Mouse (Mus musculus) lung, postnatal 0 days (tissue): ENCODE results near the gene Lekr1. TPM values are rescaled to one million over a fixed set of nuclear protein-coding genes. Genes with fewer than 3 reads are reported as not detected.

Source experiments
- ATAC-seq: fragments of 200-750 bp; cut with Nextera tagmentation; 2 replicates; pipeline ENCODE4 v1.8.0; 2017; ENCODE audit warnings: moderate library complexity
- DNase-seq: peaks from one replicate; pipeline ENCODE4 v3.0.0-alpha.2; 2016; ENCODE audit warnings: low spot score
- H3K27ac ChIP-seq: fragments of 300-500 bp; sonication (generic); 2 replicates; pipeline ENCODE4 v1.5.1; 2014; ENCODE audit warnings: antibody characterized with exemption, mild to moderate bottlenecking, low read length, mixed read lengths
- H3K27me3 ChIP-seq: fragments of 300-500 bp; sonication (generic); replicated peaks from 2 replicates; pipeline ENCODE4 v1.6.1; 2014; ENCODE audit warnings: low read length, mixed read lengths; ENCODE audit not compliant: insufficient read depth
- H3K36me3 ChIP-seq: fragments of 300-500 bp; sonication (generic); 2 replicates; pipeline ENCODE4 v1.6.1; 2014; ENCODE audit warnings: low read length, mixed read lengths; ENCODE audit not compliant: insufficient read depth
- H3K4me1 ChIP-seq: fragments of 300-500 bp; sonication (generic); 2 replicates; pipeline ENCODE4 v1.6.1; 2014; ENCODE audit warnings: antibody characterized with exemption, low read depth, low read length, mixed read lengths; ENCODE audit not compliant: insufficient read depth
- H3K4me2 ChIP-seq: fragments of 300-500 bp; sonication (generic); replicated peaks from 2 replicates; pipeline ENCODE4 v1.6.1; 2014; ENCODE audit warnings: low read depth, mild to moderate bottlenecking, low read length, moderate library complexity, mixed read lengths
- H3K4me3 ChIP-seq: fragments of 300-500 bp; sonication (generic); 2 replicates; pipeline ENCODE4 v1.5.1; 2014; ENCODE audit warnings: low read depth, low read length
- H3K9ac ChIP-seq: fragments of 300-500 bp; sonication (generic); replicated peaks from 2 replicates; pipeline ENCODE4 v1.6.1; 2014; ENCODE audit warnings: low read depth, mild to moderate bottlenecking
- H3K9me3 ChIP-seq: fragments of 300-500 bp; sonication (generic); 2 replicates; pipeline ENCODE4 v1.6.1; 2016; ENCODE audit warnings: low read length, mixed read lengths
- CTCF ChIP-seq: IDR thresholded peaks from 2 replicates; pipeline ENCODE4 v1.5.1; 2016; ENCODE audit warnings: antibody characterized with exemption, mild to moderate bottlenecking
- EP300 ChIP-seq: IDR thresholded peaks from 2 replicates; pipeline ENCODE4 v1.6.1; 2016; ENCODE audit warnings: antibody characterized with exemption, mild to moderate bottlenecking, control low read depth
- WGBS: fragments of 180-500 bp; shearing (Covaris S2); extraction: QIAGEN DNeasy Blood & Tissue Kit; methylation state at CpG from one replicate; pipeline ENCODE4 v1.1.7; 2014; 5-methylcytosine and 5-hydroxymethylcytosine counted together
- polyA plus RNA-seq: library from polyadenylated mRNA; unstranded; fragments of >200 nt; fragmentation: Nextera tagmentation; extraction: Ambion mirVana; gene quantifications from 2 replicates; pipeline ENCODE4 v1.2.1, GENCODE M21; 2015

Gene Lekr1
- polyA plus RNA-seq, 1 experiment from 2014 or later = 4.3 TPM

DNA sequence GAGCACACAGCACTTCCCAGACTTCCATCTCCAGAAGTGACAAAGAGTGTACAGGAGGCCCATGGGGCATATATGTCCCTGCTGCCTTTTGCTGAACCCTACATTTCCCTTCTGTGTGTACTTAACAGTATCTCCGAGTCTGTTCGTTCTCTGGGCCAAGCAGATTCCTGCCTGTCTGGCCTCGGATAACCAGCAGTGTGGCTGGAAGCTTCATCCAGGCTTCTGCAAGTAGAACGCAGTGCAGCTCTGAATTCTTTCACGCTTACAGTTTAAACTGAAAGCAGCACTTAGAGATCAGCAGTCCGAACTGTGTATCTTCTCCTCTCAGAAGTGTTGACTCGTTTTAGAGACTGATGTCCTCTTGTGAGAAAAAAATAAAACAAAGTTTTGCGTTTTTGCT lies 7.7 kb downstream of the Lekr1 start:
- Histone ChIP-seq H3K9ac (no peak overlapping the region), H3K9me3 (no peaks in the 10 kb centered on the region), H3K36me3 (no peaks in the 10 kb centered on the region), H3K4me2 (no peak overlapping the region), H3K27ac (no peak overlapping the region), H3K27me3 (no peaks in the 10 kb centered on the region), H3K4me1 (no peaks in the 10 kb centered on the region), H3K4me3 (no peak overlapping the region)
- ATAC-seq = no peak
- WGBS = 22% methylated on average over 8 of the region's 8 CpGs
- peak; percentile 9 for DNase-seq
- TF ChIP-seq EP300 = no peak
- TF ChIP-seq CTCF = no peak

DNA sequence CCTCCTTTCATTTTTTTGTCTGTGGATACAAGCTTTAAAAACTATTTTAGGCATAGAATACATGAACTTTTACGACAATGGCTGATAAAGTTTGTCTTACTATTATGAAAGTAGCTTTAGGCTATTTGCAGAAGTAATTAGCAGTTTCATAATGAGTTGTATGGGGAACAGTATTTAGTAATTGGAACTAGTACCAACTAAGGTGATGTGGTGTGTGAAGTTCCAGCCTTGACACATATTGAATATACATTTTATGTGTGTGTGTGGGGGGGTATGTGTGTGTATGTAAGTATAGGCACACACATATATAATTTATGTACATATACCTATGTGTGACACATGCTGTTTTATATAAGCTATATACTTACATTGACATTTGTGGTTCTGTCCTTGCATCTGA lies 14.6 kb downstream of the Lekr1 start:
- Histone ChIP-seq H3K9me3 (no peaks in the 10 kb centered on the region), H3K27ac (no peak overlapping the region), H3K9ac (no peak overlapping the region), H3K4me3 (no peak overlapping the region), H3K4me1 (no peaks in the 10 kb centered on the region), H3K27me3 (no peaks in the 10 kb centered on the region), H3K4me2 (no peak overlapping the region), H3K36me3 (no peaks in the 10 kb centered on the region)
- ATAC-seq (no peak), DNase-seq (no peak)
- no peak for TF ChIP-seq CTCF
- no peak for TF ChIP-seq EP300
- WGBS = 85% methylated on average over 1 of the region's 1 CpGs

GRCm38 (mm10) chr3:65689705-65690104 lies 23.7 kb downstream of the Lekr1 start:
- Histone ChIP-seq H3K27me3 (no peaks in the 10 kb centered on the region), H3K9ac (no peak overlapping the region), H3K36me3 (no peaks in the 10 kb centered on the region), H3K4me1 (no peaks in the 10 kb centered on the region), H3K27ac (no peak overlapping the region), H3K4me3 (no peak overlapping the region), H3K9me3 (no peaks in the 10 kb centered on the region), H3K4me2 (no peak overlapping the region)
- 19% methylated on average over 2 of the region's 2 CpGs for WGBS
- peak; percentile 40 for DNase-seq
- TF ChIP-seq CTCF = 0 out of 2 replicates have a peak, but pooled peaks have one; percentile 6
- peak; percentile 17; the same call in 1 of the 2 replicates for TF ChIP-seq EP300
- peak; percentile 71 for ATAC-seq

GRCm38 (mm10) chr3:65690850-65691249 lies 24.8 kb downstream of the Lekr1 start:
- Histone ChIP-seq H3K4me3 (no peak overlapping the region), H3K27ac (no peak overlapping the region), H3K4me2 (no peak overlapping the region), H3K4me1 (no peaks in the 10 kb centered on the region), H3K9me3 (no peaks in the 10 kb centered on the region), H3K9ac (no peak overlapping the region), H3K27me3 (no peaks in the 10 kb centered on the region), H3K36me3 (no peaks in the 10 kb centered on the region)
- no peak for DNase-seq
- WGBS = 89% methylated on average over 2 of the region's 2 CpGs
- no peak for ATAC-seq
- TF ChIP-seq EP300 (no peak), CTCF (no peak)

- no peak overlapping the region for H3K9ac ChIP-seq
- ATAC-seq (no peak), DNase-seq (no peak)
- no peaks in the 10 kb centered on the region for H3K9me3 ChIP-seq
- no peak overlapping the region for H3K4me3 ChIP-seq
- H3K27ac ChIP-seq = no peak overlapping the region
- TF ChIP-seq CTCF (no peak), EP300 (no peak)
- H3K27me3 ChIP-seq = no peaks in the 10 kb centered on the region
- H3K4me2 ChIP-seq = no peak overlapping the region
- no peaks in the 10 kb centered on the region for H3K4me1 ChIP-seq
- WGBS = 81% methylated on average over 1 of the region's 1 CpGs
- no peaks in the 10 kb centered on the region for H3K36me3 ChIP-seq
Measured at GRCm38 (mm10) chr3:65699704-65700103, 33.7 kb downstream of the Lekr1 start.

DNA sequence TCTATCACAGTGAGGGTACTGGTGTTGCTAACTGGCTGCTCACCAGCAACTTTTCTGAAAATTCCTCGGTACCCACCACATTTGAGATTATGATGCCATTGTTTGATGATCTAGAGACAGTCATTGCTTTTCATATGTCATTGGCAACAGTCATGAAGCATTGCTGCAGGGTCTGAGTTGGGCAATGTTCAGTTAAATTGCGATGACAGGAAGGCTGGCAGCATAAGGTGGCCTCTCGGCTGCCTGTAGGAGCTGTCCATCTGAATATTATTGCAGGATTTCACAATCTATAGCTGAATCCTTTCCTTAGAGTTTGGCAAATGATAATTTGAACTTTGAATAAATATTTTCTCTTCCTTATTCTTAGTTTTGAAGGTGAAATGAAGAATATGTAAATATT lies 48.3 kb downstream of the Lekr1 start:
- no peak for TF ChIP-seq EP300
- no peak for TF ChIP-seq CTCF
- no peak for ATAC-seq
- Histone ChIP-seq H3K27ac (no peak overlapping the region), H3K36me3 (no peaks in the 10 kb centered on the region), H3K9me3 (no peaks in the 10 kb centered on the region), H3K4me3 (no peak overlapping the region), H3K4me1 (no peaks in the 10 kb centered on the region), H3K4me2 (no peak overlapping the region), H3K9ac (no peak overlapping the region), H3K27me3 (no peaks in the 10 kb centered on the region)
- no peak for DNase-seq
- WGBS = 77% methylated on average over 3 of the region's 3 CpGs

DNA sequence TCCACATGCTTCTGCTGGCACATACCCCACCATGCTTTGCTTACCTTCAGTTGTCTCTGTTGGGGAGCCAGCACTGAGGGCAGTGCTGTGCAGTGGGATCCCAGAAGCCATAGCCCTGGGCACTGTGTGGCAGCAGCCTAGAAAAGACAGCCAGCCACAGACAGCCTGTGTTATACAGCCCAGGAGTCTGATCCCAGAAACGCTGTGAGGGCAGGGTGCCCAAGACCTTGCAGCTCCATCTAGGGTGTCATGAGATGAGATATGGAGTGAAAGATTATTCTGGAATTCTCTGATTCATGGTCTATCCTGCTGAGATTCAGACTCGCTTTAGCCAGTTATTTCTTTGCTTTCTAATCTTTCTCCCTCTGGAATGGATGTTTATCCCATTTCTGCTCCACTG lies 51.4 kb downstream of the Lekr1 start:
- Histone ChIP-seq H3K4me1 (no peaks in the 10 kb centered on the region), H3K9ac (no peak overlapping the region), H3K27ac (no peak overlapping the region), H3K27me3 (no peaks in the 10 kb centered on the region), H3K9me3 (no peaks in the 10 kb centered on the region), H3K4me3 (no peak overlapping the region), H3K36me3 (no peaks in the 10 kb centered on the region), H3K4me2 (no peak overlapping the region)
- DNase-seq = no peak
- TF ChIP-seq CTCF (no peak), EP300 (no peak)
- 89% methylated on average over 2 of the region's 2 CpGs for WGBS
- ATAC-seq = no peak
